Mouse (Mus musculus) right cerebral cortex, postnatal 14 days (tissue): Measurements from ENCODE around the gene Nox1.
"Not testable (repeated sequence)": the region's sequence is repeated elsewhere in the genome, so short reads cannot be mapped to it uniquely, and the experiment has no call there.

Experiments used
- DNase-seq: peaks from one replicate; pipeline ENCODE4 v3.0.0; 2022

Nox1 gene

GRCm38 (mm10) chrX:134221856-134222255 is at the start of gene Nox1:
Nox1 (minus strand) TSS chrX:134221956.
- DNase-seq, result no peak

- DNase-seq, result no peak
Observed at GRCm38 (mm10) chrX:134262129-134262528, 40.4 kb upstream of the Nox1 start.

- DNase-seq, result no peak
Observed at GRCm38 (mm10) chrX:134261191-134261590, 39.4 kb upstream of the Nox1 start.

- no peak for DNase-seq
Observed at GRCm38 (mm10) chrX:134248202-134248601, 26.4 kb upstream of the Nox1 start.

- no peak for DNase-seq
Observed at GRCm38 (mm10) chrX:134245946-134246345, 24.2 kb upstream of the Nox1 start.

- DNase-seq, result no peak
Observed at GRCm38 (mm10) chrX:134238266-134238665, 16.5 kb upstream of the Nox1 start.

- DNase-seq, result no peak
Observed at GRCm38 (mm10) chrX:134233048-134233447, 11.3 kb upstream of the Nox1 start.

GRCm38 (mm10) chrX:134220618-134221017 is 1.1 kb downstream of the Nox1 start:
- DNase-seq, result no peak

GRCm38 (mm10) chrX:134218161-134218560 is 3.6 kb downstream of the Nox1 start:
- no peak for DNase-seq

- no peak for DNase-seq
Observed at GRCm38 (mm10) chrX:134211151-134211642, 10.6 kb downstream of the Nox1 start.

GRCm38 (mm10) chrX:134208491-134208890 is 13.3 kb downstream of the Nox1 start:
- no peak for DNase-seq

GRCm38 (mm10) chrX:134187201-134187600 is 34.6 kb downstream of the Nox1 start, which contains the start of gene Arl13a:
Arl13a (plus strand) TSS chrX:134187501.
- DNase-seq, result not testable (repeated sequence)

GRCm38 (mm10) chrX:134174699-134175098 is 47.1 kb downstream of the Nox1 start:
- no peak for DNase-seq

- no peak for DNase-seq
Observed at GRCm38 (mm10) chrX:134170584-134170983, 51.2 kb downstream of the Nox1 start.

- DNase-seq, result no peak
Observed at GRCm38 (mm10) chrX:134163484-134163883, 58.3 kb downstream of the Nox1 start.

- DNase-seq, result no peak
Observed at GRCm38 (mm10) chrX:134162826-134163225, 58.9 kb downstream of the Nox1 start.

GRCm38 (mm10) chrX:134162043-134162720 is 59.6 kb downstream of the Nox1 start, which contains the start of gene Xkrx:
Xkrx (minus strand) TSS chrX:134162076.
- DNase-seq, result no peak

GRCm38 (mm10) chrX:134160442-134160841 is 61.3 kb downstream of the Nox1 start:
- DNase-seq, result no peak

GRCm38 (mm10) chrX:134158151-134158550 is 63.6 kb downstream of the Nox1 start:
- DNase-seq, result no peak

- DNase-seq, result no peak
Observed at GRCm38 (mm10) chrX:134141986-134142385, 79.8 kb downstream of the Nox1 start.

- no peak for DNase-seq
Observed at GRCm38 (mm10) chrX:134141551-134141950, 80.2 kb downstream of the Nox1 start.

GRCm38 (mm10) chrX:134140024-134140423 is 81.7 kb downstream of the Nox1 start:
- DNase-seq, result no peak

- no peak for DNase-seq
Observed at GRCm38 (mm10) chrX:134133821-134134220, 87.9 kb downstream of the Nox1 start.

- peak; percentile 9 for DNase-seq
Observed at GRCm38 (mm10) chrX:134132295-134132694, 89.5 kb downstream of the Nox1 start.

- DNase-seq, result no peak
Observed at GRCm38 (mm10) chrX:134128549-134128948, 93.2 kb downstream of the Nox1 start.
